Mouse (Mus musculus) heart, embryonic 13.5 days (tissue): ENCODE measurements around the gene Prg2. TPM values are rescaled to one million over a fixed set of nuclear protein-coding genes. Genes with fewer than 3 reads are reported as not detected.
A peak's percentile ranks its signal among the peaks of the same experiment; 100 is the strongest.

ENCODE experiments used
- ATAC-seq: fragments of 200-750 bp; cut with Nextera tagmentation; 2 replicates; pipeline ENCODE4 v1.8.0; 2017; ENCODE audit warnings: moderate TSS enrichment; ENCODE audit not compliant: insufficient number of reproducible peaks, low FRiP score, low TSS enrichment; ENCODE audit errors: extremely low read depth
- H3K27ac ChIP-seq: fragments of 300-500 bp; sonication (generic); replicated peaks from 2 replicates; pipeline ENCODE4 v1.5.1; 2015; ENCODE audit warnings: moderate library complexity, mild to moderate bottlenecking, inconsistent platforms
- H3K27me3 ChIP-seq: fragments of 300-500 bp; sonication (generic); replicated peaks from 2 replicates; pipeline ENCODE4 v1.6.1; 2015; ENCODE audit warnings: mild to moderate bottlenecking, inconsistent platforms
- H3K36me3 ChIP-seq: fragments of 300-500 bp; sonication (generic); 2 replicates; pipeline ENCODE4 v1.6.1; 2015; ENCODE audit warnings: mild to moderate bottlenecking, inconsistent platforms
- H3K4me1 ChIP-seq: fragments of 300-500 bp; sonication (generic); 2 replicates; pipeline ENCODE4 v1.6.1; 2015; ENCODE audit warnings: inconsistent platforms
- H3K4me2 ChIP-seq: fragments of 300-500 bp; sonication (generic); 2 replicates; pipeline ENCODE4 v1.6.1; 2015; ENCODE audit warnings: inconsistent platforms, mild to moderate bottlenecking, moderate library complexity
- H3K4me3 ChIP-seq: fragments of 300-500 bp; sonication (generic); 2 replicates; pipeline ENCODE4 v1.5.1; 2015; ENCODE audit warnings: moderate library complexity, mild to moderate bottlenecking, inconsistent platforms
- H3K9ac ChIP-seq: fragments of 300-500 bp; sonication (generic); 2 replicates; pipeline ENCODE4 v1.6.1; 2015; ENCODE audit warnings: inconsistent platforms, mild to moderate bottlenecking, moderate library complexity
- H3K9me3 ChIP-seq: fragments of 300-500 bp; sonication (generic); 2 replicates; pipeline ENCODE4 v1.6.1; 2016; ENCODE audit warnings: inconsistent platforms
- WGBS: fragments of 180-500 bp; shearing (Covaris S2); methylation state at CpG from one replicate; pipeline ENCODE4 v1.1.7; 2015; ENCODE audit warnings: mixed read lengths; 5-methylcytosine and 5-hydroxymethylcytosine counted together
- polyA plus RNA-seq: library from polyadenylated mRNA; unstranded; fragments of >200 nt; fragmentation: Nextera tagmentation; extraction: Ambion mirVana; gene quantifications from 2 replicates; pipeline ENCODE4 v1.2.1, GENCODE M21; 2015

Prg2 gene
- 0.79 and 1.2 TPM in 2 replicates for polyA plus RNA-seq

GRCm38 (mm10) chr2:84980188-84980587 lies at the start of gene Prg2:
Gene Prg2, plus strand, starts transcription at chr2:84980461.
- ATAC-seq = no peak
- no peak within 1 kb of the TSS for H3K9ac ChIP-seq

GRCm38 (mm10) chr2:84933992-84934648 lies 46.1 kb upstream of the Prg2 start:
- Histone ChIP-seq H3K9ac (no peak overlapping the region), H3K4me2 (no peak overlapping the region), H3K4me3 (no peak overlapping the region), H3K36me3 (no peaks in the 10 kb centered on the region), H3K9me3 (no peaks in the 10 kb centered on the region), H3K27ac (peak overlapping the region; percentile 54; the same call in 1 of the 2 replicates), H3K27me3 (no peaks in the 10 kb centered on the region), H3K4me1 (peaks cover 27% of the 10 kb centered on the region)
- no peak for ATAC-seq
- 54% methylated on average over 8 of the region's 8 CpGs for WGBS

More at GRCm38 (mm10) chr2:84980188-84980587, at the start of gene Prg2:
- H3K27ac ChIP-seq = no peak within 1 kb of the TSS
- no peaks in the 10 kb centered on the region for H3K9me3 ChIP-seq
- H3K4me1 ChIP-seq = no peaks in the 10 kb centered on the region
- 32% methylated on average over 1 of the region's 1 CpGs for WGBS
- no peak within 1 kb of the TSS for H3K4me2 ChIP-seq
- H3K36me3 ChIP-seq = no peaks in the 10 kb centered on the region
- no peaks in the 10 kb centered on the region for H3K27me3 ChIP-seq
- H3K4me3 ChIP-seq = no peak within 1 kb of the TSS

GRCm38 (mm10) chr2:84934649-84935007 lies 45.6 kb upstream of the Prg2 start:
- no peak overlapping the region for H3K9ac ChIP-seq
- peak overlapping the region; percentile 54; the same call in 1 of the 2 replicates for H3K27ac ChIP-seq
- no peak overlapping the region for H3K4me3 ChIP-seq
- H3K27me3 ChIP-seq = no peaks in the 10 kb centered on the region
- H3K4me1 ChIP-seq = peaks cover 27% of the 10 kb centered on the region
- peaks cover 4% of the 10 kb centered on the region for H3K36me3 ChIP-seq
- ATAC-seq = no peak
- WGBS = 65% methylated on average over 4 of the region's 4 CpGs
- H3K4me2 ChIP-seq = no peak overlapping the region
- no peaks in the 10 kb centered on the region for H3K9me3 ChIP-seq

- no peaks in the 10 kb centered on the region for H3K9me3 ChIP-seq
- H3K36me3 ChIP-seq = peaks cover 7% of the 10 kb centered on the region
- 0 out of 2 replicates have a peak overlapping the region, but pooled peaks have one; percentile 54 for H3K27ac ChIP-seq
- no peaks in the 10 kb centered on the region for H3K27me3 ChIP-seq
- H3K4me2 ChIP-seq = no peak overlapping the region
- H3K4me3 ChIP-seq = no peak overlapping the region
- WGBS = 80% methylated on average over 5 of the region's 5 CpGs
- H3K9ac ChIP-seq = no peak overlapping the region
- H3K4me1 ChIP-seq = peaks cover 27% of the 10 kb centered on the region
- ATAC-seq = no peak
Observed at GRCm38 (mm10) chr2:84935065-84935464, 45.2 kb upstream of the Prg2 start.

- Histone ChIP-seq H3K9ac (peak within 1 kb of the TSS; percentile 85), H3K4me2 (peak within 1 kb of the TSS; percentile 68), H3K27me3 (no peaks in the 10 kb centered on the region), H3K27ac (peak within 1 kb of the TSS; percentile 86), H3K4me3 (peak within 1 kb of the TSS; percentile 62), H3K36me3 (peaks cover 20% of the 10 kb centered on the region), H3K9me3 (no peaks in the 10 kb centered on the region), H3K4me1 (peaks cover 27% of the 10 kb centered on the region)
- peak; percentile 72 for ATAC-seq
- 11% methylated on average over 38 of the region's 38 CpGs for WGBS
Observed at GRCm38 (mm10) chr2:84936474-84937429, 43.5 kb upstream of the Prg2 start, which contains the start of gene Slc43a3. Gene Slc43a3, plus strand, starts transcription at chr2:84936579.

GRCm38 (mm10) chr2:84937491-84938150 lies 42.6 kb upstream of the Prg2 start:
- H3K9ac ChIP-seq = peak overlapping the region; percentile 85
- peaks cover 29% of the 10 kb centered on the region for H3K36me3 ChIP-seq
- 34% methylated on average over 3 of the region's 3 CpGs for WGBS
- peak overlapping the region; percentile 86 for H3K27ac ChIP-seq
- peak overlapping the region; percentile 68 for H3K4me2 ChIP-seq
- peaks cover 27% of the 10 kb centered on the region for H3K4me1 ChIP-seq
- H3K9me3 ChIP-seq = no peaks in the 10 kb centered on the region
- H3K27me3 ChIP-seq = no peaks in the 10 kb centered on the region
- peak overlapping the region; percentile 62 for H3K4me3 ChIP-seq
- no peak for ATAC-seq

- WGBS = 38% methylated on average over 5 of the region's 5 CpGs
- H3K9ac ChIP-seq = peak overlapping the region; percentile 85
- ATAC-seq = peak; percentile 69; the same call in 1 of the 2 replicates
- H3K27me3 ChIP-seq = no peaks in the 10 kb centered on the region
- peak overlapping the region; percentile 62 for H3K4me3 ChIP-seq
- no peaks in the 10 kb centered on the region for H3K9me3 ChIP-seq
- H3K4me1 ChIP-seq = peaks cover 27% of the 10 kb centered on the region
- H3K4me2 ChIP-seq = peak overlapping the region; percentile 68
- H3K27ac ChIP-seq = peak overlapping the region; percentile 86
- H3K36me3 ChIP-seq = peaks cover 34% of the 10 kb centered on the region
Observed at GRCm38 (mm10) chr2:84938249-84938946, 41.9 kb upstream of the Prg2 start.

- H3K4me2 ChIP-seq = peak overlapping the region; percentile 68
- peaks cover 41% of the 10 kb centered on the region for H3K36me3 ChIP-seq
- H3K9me3 ChIP-seq = no peaks in the 10 kb centered on the region
- no peaks in the 10 kb centered on the region for H3K27me3 ChIP-seq
- H3K4me3 ChIP-seq = no peak overlapping the region; the same call in 1 of the 2 replicates
- H3K9ac ChIP-seq = no peak overlapping the region
- no peak for ATAC-seq
- WGBS = 76% methylated on average over 3 of the region's 3 CpGs
- H3K4me1 ChIP-seq = peaks cover 20% of the 10 kb centered on the region
- 0 out of 2 replicates have a peak overlapping the region, but pooled peaks have one; percentile 86 for H3K27ac ChIP-seq
Observed at GRCm38 (mm10) chr2:84939306-84939705, 41.0 kb upstream of the Prg2 start.

- Histone ChIP-seq H3K27me3 (no peaks in the 10 kb centered on the region), H3K9ac (no peak overlapping the region), H3K27ac (no peak overlapping the region), H3K4me3 (no peak overlapping the region; the same call in 1 of the 2 replicates), H3K4me1 (peaks cover 20% of the 10 kb centered on the region), H3K36me3 (peaks cover 45% of the 10 kb centered on the region), H3K9me3 (no peaks in the 10 kb centered on the region), H3K4me2 (peak overlapping the region; percentile 68)
- no peak for ATAC-seq
- 84% methylated on average over 6 of the region's 6 CpGs for WGBS
Observed at GRCm38 (mm10) chr2:84939711-84940110, 40.5 kb upstream of the Prg2 start.

- Histone ChIP-seq H3K9me3 (no peaks in the 10 kb centered on the region), H3K4me3 (no peak overlapping the region), H3K27ac (no peak overlapping the region), H3K4me1 (peaks cover 20% of the 10 kb centered on the region), H3K9ac (no peak overlapping the region), H3K27me3 (no peaks in the 10 kb centered on the region), H3K4me2 (no peak overlapping the region), H3K36me3 (peaks cover 58% of the 10 kb centered on the region)
- ATAC-seq = no peak
- WGBS = 70% methylated on average over 2 of the region's 2 CpGs
Observed at GRCm38 (mm10) chr2:84941332-84941731, 38.9 kb upstream of the Prg2 start.
